Mouse (Mus musculus) lung, postnatal 0 days (tissue): ENCODE results near the gene Lrrc41. TPM values are rescaled to one million over a fixed set of nuclear protein-coding genes. Genes with fewer than 3 reads are reported as not detected.

Source experiments
- ATAC-seq: fragments of 200-750 bp; cut with Nextera tagmentation; 2 replicates; pipeline ENCODE4 v1.8.0; 2017; ENCODE audit warnings: moderate library complexity
- DNase-seq: peaks from one replicate; pipeline ENCODE4 v3.0.0-alpha.2; 2016; ENCODE audit warnings: low spot score
- H3K27ac ChIP-seq: fragments of 300-500 bp; sonication (generic); 2 replicates; pipeline ENCODE4 v1.5.1; 2014; ENCODE audit warnings: antibody characterized with exemption, mild to moderate bottlenecking, low read length, mixed read lengths
- H3K27me3 ChIP-seq: fragments of 300-500 bp; sonication (generic); replicated peaks from 2 replicates; pipeline ENCODE4 v1.6.1; 2014; ENCODE audit warnings: low read length, mixed read lengths; ENCODE audit not compliant: insufficient read depth
- H3K36me3 ChIP-seq: fragments of 300-500 bp; sonication (generic); 2 replicates; pipeline ENCODE4 v1.6.1; 2014; ENCODE audit warnings: low read length, mixed read lengths; ENCODE audit not compliant: insufficient read depth
- H3K4me1 ChIP-seq: fragments of 300-500 bp; sonication (generic); 2 replicates; pipeline ENCODE4 v1.6.1; 2014; ENCODE audit warnings: antibody characterized with exemption, low read depth, low read length, mixed read lengths; ENCODE audit not compliant: insufficient read depth
- H3K4me2 ChIP-seq: fragments of 300-500 bp; sonication (generic); replicated peaks from 2 replicates; pipeline ENCODE4 v1.6.1; 2014; ENCODE audit warnings: low read depth, mild to moderate bottlenecking, low read length, moderate library complexity, mixed read lengths
- H3K4me3 ChIP-seq: fragments of 300-500 bp; sonication (generic); 2 replicates; pipeline ENCODE4 v1.5.1; 2014; ENCODE audit warnings: low read depth, low read length
- H3K9ac ChIP-seq: fragments of 300-500 bp; sonication (generic); replicated peaks from 2 replicates; pipeline ENCODE4 v1.6.1; 2014; ENCODE audit warnings: low read depth, mild to moderate bottlenecking
- H3K9me3 ChIP-seq: fragments of 300-500 bp; sonication (generic); 2 replicates; pipeline ENCODE4 v1.6.1; 2016; ENCODE audit warnings: low read length, mixed read lengths
- CTCF ChIP-seq: IDR thresholded peaks from 2 replicates; pipeline ENCODE4 v1.5.1; 2016; ENCODE audit warnings: antibody characterized with exemption, mild to moderate bottlenecking
- EP300 ChIP-seq: IDR thresholded peaks from 2 replicates; pipeline ENCODE4 v1.6.1; 2016; ENCODE audit warnings: antibody characterized with exemption, mild to moderate bottlenecking, control low read depth
- WGBS: fragments of 180-500 bp; shearing (Covaris S2); extraction: QIAGEN DNeasy Blood & Tissue Kit; methylation state at CpG from one replicate; pipeline ENCODE4 v1.1.7; 2014; 5-methylcytosine and 5-hydroxymethylcytosine counted together
- polyA plus RNA-seq: library from polyadenylated mRNA; unstranded; fragments of >200 nt; fragmentation: Nextera tagmentation; extraction: Ambion mirVana; gene quantifications from 2 replicates; pipeline ENCODE4 v1.2.1, GENCODE M21; 2015

Lrrc41 gene
- polyA plus RNA-seq, 1 experiment from 2014 or later: 49.0 TPM

- peak overlapping the region; percentile 64 for H3K27ac ChIP-seq
- no peaks in the 10 kb centered on the region for H3K27me3 ChIP-seq
- no peak for TF ChIP-seq CTCF
- no peak for TF ChIP-seq EP300
- H3K4me1 ChIP-seq: peaks cover 3% of the 10 kb centered on the region; the same call in 1 of the 2 replicates
- H3K9me3 ChIP-seq: no peaks in the 10 kb centered on the region
- DNase-seq: no peak
- 0 out of 2 replicates have a peak overlapping the region, but pooled peaks have one; percentile 3 for H3K4me2 ChIP-seq
- H3K4me3 ChIP-seq: no peak overlapping the region
- WGBS: 50% methylated on average over 1 of the region's 1 CpGs
- H3K9ac ChIP-seq: no peak overlapping the region
- no peak for ATAC-seq
- peaks cover 7% of the 10 kb centered on the region; the same call in 1 of the 2 replicates for H3K36me3 ChIP-seq
Observed at GRCm38 (mm10) chr4:116047681-116048080, 27.4 kb upstream of the Lrrc41 start.

GRCm38 (mm10) chr4:116048130-116048920 is 26.7 kb upstream of the Lrrc41 start:
- peak; percentile 97 for TF ChIP-seq EP300
- no peak for TF ChIP-seq CTCF
- DNase-seq (peak; percentile 93), ATAC-seq (peak; percentile 97)
- Histone ChIP-seq H3K36me3 (peaks cover 7% of the 10 kb centered on the region; the same call in 1 of the 2 replicates), H3K4me1 (peaks cover 8% of the 10 kb centered on the region), H3K9me3 (no peaks in the 10 kb centered on the region), H3K9ac (no peak overlapping the region), H3K4me2 (no peak overlapping the region), H3K27ac (peak overlapping the region; percentile 64), H3K4me3 (no peak overlapping the region), H3K27me3 (no peaks in the 10 kb centered on the region)
- WGBS: 52% methylated on average over 7 of the region's 7 CpGs

- no peak for TF ChIP-seq CTCF
- TF ChIP-seq EP300: no peak
- peak overlapping the region; percentile 55 for H3K27ac ChIP-seq
- H3K4me2 ChIP-seq: no peak overlapping the region
- H3K4me1 ChIP-seq: peaks cover 8% of the 10 kb centered on the region
- no peak overlapping the region for H3K4me3 ChIP-seq
- DNase-seq: peak; percentile 44
- no peak for ATAC-seq
- H3K36me3 ChIP-seq: peaks cover 7% of the 10 kb centered on the region; the same call in 1 of the 2 replicates
- no peaks in the 10 kb centered on the region for H3K27me3 ChIP-seq
- H3K9me3 ChIP-seq: no peaks in the 10 kb centered on the region
- H3K9ac ChIP-seq: no peak overlapping the region
- 44% methylated on average over 3 of the region's 3 CpGs for WGBS
Observed at GRCm38 (mm10) chr4:116049211-116049610, 25.9 kb upstream of the Lrrc41 start.

DNA sequence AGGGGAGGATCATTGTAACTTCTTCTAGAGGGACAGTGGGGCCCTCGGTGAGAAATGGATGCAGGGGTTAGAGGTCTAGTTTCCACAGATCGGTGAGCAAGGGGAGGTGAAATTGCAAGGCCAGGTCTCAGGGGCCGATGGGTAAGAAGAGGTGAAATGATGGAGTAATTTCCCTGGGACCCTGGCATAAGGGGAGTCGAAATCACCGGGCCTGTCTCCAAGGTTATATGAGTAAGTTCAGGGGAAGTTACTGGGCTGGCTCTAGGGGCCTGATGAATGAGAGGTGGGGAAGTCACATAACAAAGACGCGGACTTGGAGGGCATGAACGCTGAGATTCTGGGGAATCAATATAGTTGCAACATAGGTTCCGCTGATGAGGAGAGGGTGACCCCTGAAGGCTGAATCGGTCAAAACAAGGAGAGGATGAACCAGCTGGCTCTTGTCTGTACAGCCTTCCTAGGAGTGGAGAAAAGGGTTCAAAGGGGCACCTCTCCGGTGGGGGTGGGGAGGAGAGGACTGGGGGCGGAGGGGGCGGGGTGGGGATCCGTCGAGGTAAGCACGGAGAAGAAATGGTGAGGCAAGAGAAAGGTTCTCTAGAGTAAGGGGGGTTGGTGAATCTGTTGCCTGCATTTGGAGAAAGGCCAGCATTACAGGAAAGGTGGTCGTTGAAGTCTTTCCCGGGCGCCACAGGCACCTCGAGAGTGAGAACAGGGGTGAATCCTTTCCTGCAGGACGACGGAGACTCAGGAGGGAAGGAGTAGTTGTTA is 22.4 kb upstream of the Lrrc41 start:
- ATAC-seq: peak; percentile 18
- TF ChIP-seq CTCF: peak; percentile 54
- no peak for TF ChIP-seq EP300
- peaks cover 6% of the 10 kb centered on the region; the same call in 1 of the 2 replicates for H3K36me3 ChIP-seq
- 7% methylated on average over 22 of the region's 22 CpGs for WGBS
- H3K4me2 ChIP-seq: peak overlapping the region; percentile 76
- H3K4me1 ChIP-seq: peaks cover 8% of the 10 kb centered on the region
- H3K4me3 ChIP-seq: peak overlapping the region; percentile 50
- H3K27ac ChIP-seq: peak overlapping the region; percentile 97
- H3K27me3 ChIP-seq: no peaks in the 10 kb centered on the region
- DNase-seq: peak; percentile 79
- H3K9me3 ChIP-seq: no peaks in the 10 kb centered on the region
- H3K9ac ChIP-seq: peak overlapping the region; percentile 46

DNA sequence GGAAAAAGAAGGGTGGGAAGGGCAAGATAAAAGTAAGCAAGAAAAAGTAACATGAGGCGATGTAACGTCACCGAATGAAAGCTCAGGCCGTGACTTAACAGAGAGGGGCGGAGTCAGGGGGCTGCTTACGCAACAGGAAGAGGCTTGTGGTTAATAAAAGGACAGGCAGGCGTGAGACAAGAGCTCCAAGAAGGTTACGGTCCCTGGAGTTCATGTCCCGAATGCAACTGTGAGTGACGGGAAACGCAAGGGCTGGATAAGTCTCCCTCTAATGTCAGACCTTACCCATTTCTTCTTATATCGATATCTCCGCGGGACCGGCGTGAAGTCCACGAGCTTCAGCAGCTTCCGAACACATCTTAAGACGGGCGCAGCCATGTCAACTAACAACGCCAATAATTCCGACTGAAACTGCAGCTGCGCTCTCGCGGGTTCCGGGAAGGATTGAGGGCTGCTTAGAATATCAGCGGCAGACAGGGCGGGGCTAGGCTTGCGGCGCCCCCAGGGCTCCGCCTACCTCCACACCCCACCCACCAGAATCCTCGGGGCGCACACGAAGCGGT is 21.6 kb upstream of the Lrrc41 start, which contains the start of gene Nsun4:
Nsun4 (minus strand) TSS at position 478 of the 563 bp plus-strand sequence.
- peak within 1 kb of the TSS; percentile 97 for H3K27ac ChIP-seq
- peak within 1 kb of the TSS; percentile 46 for H3K9ac ChIP-seq
- H3K4me1 ChIP-seq: peaks cover 8% of the 10 kb centered on the region
- no peak for TF ChIP-seq CTCF
- TF ChIP-seq EP300: no peak; the same call in 1 of the 2 replicates
- H3K4me3 ChIP-seq: peak within 1 kb of the TSS; percentile 50
- peak within 1 kb of the TSS; percentile 76 for H3K4me2 ChIP-seq
- H3K36me3 ChIP-seq: no peaks in the 10 kb centered on the region
- H3K27me3 ChIP-seq: no peaks in the 10 kb centered on the region
- H3K9me3 ChIP-seq: no peaks in the 10 kb centered on the region
- 2% methylated on average over 35 of the region's 35 CpGs for WGBS
- DNase-seq: peak; percentile 97
- ATAC-seq: peak; percentile 97

GRCm38 (mm10) chr4:116057559-116057958 is 17.5 kb upstream of the Lrrc41 start:
- Histone ChIP-seq H3K9me3 (no peaks in the 10 kb centered on the region), H3K4me1 (peaks cover 6% of the 10 kb centered on the region)

More at GRCm38 (mm10) chr4:116057559-116057958, 17.5 kb upstream of the Lrrc41 start:
- no peak overlapping the region for H3K9ac ChIP-seq
- DNase-seq (no peak), ATAC-seq (no peak)
- 11% methylated on average over 1 of the region's 1 CpGs for WGBS
- H3K27ac ChIP-seq: no peak overlapping the region
- no peak overlapping the region for H3K4me2 ChIP-seq
- TF ChIP-seq EP300: no peak
- TF ChIP-seq CTCF: peak; percentile 30
- no peak overlapping the region for H3K4me3 ChIP-seq
- no peaks in the 10 kb centered on the region for H3K36me3 ChIP-seq
- H3K27me3 ChIP-seq: no peaks in the 10 kb centered on the region
